Mouse (Mus musculus): ENCODE measurements around the gene Hypm. TPM values are rescaled to one million over a fixed set of nuclear protein-coding genes. Genes with fewer than 3 reads are reported as not detected.

Gene Hypm
- polyA plus RNA-seq (2016; fragmentation: Nextera tagmentation; extraction: Ambion mirVana) = not detected in 2 replicates

- no peaks in the 10 kb centered on the region for H3K9me3 ChIP-seq
- H3K27ac ChIP-seq = no peak within 1 kb of the TSS
- 84% methylated on average over 3 of the region's 3 CpGs for WGBS
- H3K4me3 ChIP-seq = no peak within 1 kb of the TSS
- no peak within 1 kb of the TSS for H3K9ac ChIP-seq
- no peaks in the 10 kb centered on the region for H3K27me3 ChIP-seq (replicated peaks)
- no peak within 1 kb of the TSS for H3K4me2 ChIP-seq (replicated peaks)
- H3K36me3 ChIP-seq = no peaks in the 10 kb centered on the region
- no peak for ATAC-seq (ENCODE audit: low FRiP score, low read depth)
- H3K4me1 ChIP-seq = no peaks in the 10 kb centered on the region
Observed at GRCm38 (mm10) chrX:9846628-9847027, at the start of gene Hypm. TSS of gene Hypm (plus strand) at chrX:9846928.

DNA sequence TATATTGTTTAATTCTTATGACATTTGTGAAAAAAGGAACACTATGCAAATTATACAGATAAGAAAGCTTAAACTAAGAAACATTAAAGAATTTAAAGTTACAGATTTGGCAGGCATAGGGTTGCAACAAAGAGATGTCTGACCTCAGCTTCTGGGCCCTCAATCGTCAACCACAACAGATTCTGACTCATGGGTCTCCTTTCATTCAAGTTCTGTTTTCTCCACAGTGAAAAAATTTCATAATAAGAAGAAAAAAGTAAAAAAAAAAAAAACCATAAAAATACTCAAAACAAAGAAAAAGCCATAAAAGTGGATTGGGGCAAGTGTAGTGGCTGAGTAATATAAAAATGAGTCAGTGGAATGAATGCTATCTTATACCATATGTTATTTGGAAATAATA lies 36.6 kb upstream of the Hypm start:
- no peak for ATAC-seq (ENCODE audit: low FRiP score, low read depth)
- no peaks in the 10 kb centered on the region for H3K4me1 ChIP-seq
- WGBS = 85% methylated on average over 1 of the region's 1 CpGs
- H3K36me3 ChIP-seq = no peaks in the 10 kb centered on the region
- no peaks in the 10 kb centered on the region for H3K27me3 ChIP-seq (replicated peaks)
- H3K4me2 ChIP-seq (replicated peaks) = no peak overlapping the region
- H3K27ac ChIP-seq = no peak overlapping the region
- H3K4me3 ChIP-seq = no peak overlapping the region
- no peak overlapping the region for H3K9ac ChIP-seq
- no peaks in the 10 kb centered on the region for H3K9me3 ChIP-seq

- Histone ChIP-seq H3K4me3 (no peak overlapping the region), H3K27ac (no peak overlapping the region), H3K4me2 (replicated peaks) (no peak overlapping the region), H3K9me3 (no peaks in the 10 kb centered on the region), H3K4me1 (no peaks in the 10 kb centered on the region), H3K36me3 (no peaks in the 10 kb centered on the region), H3K27me3 (replicated peaks) (no peaks in the 10 kb centered on the region), H3K9ac (no peak overlapping the region)
- no peak for ATAC-seq (ENCODE audit: low FRiP score, low read depth)
Observed at GRCm38 (mm10) chrX:9812469-9812868, 34.3 kb upstream of the Hypm start.

GRCm38 (mm10) chrX:9834779-9835178 lies 11.9 kb upstream of the Hypm start:
- Histone ChIP-seq H3K27me3 (replicated peaks) (no peaks in the 10 kb centered on the region), H3K9ac (no peak overlapping the region), H3K4me2 (replicated peaks) (no peak overlapping the region), H3K9me3 (no peaks in the 10 kb centered on the region), H3K27ac (no peak overlapping the region), H3K4me3 (no peak overlapping the region), H3K4me1 (no peaks in the 10 kb centered on the region), H3K36me3 (no peaks in the 10 kb centered on the region)
- 62% methylated on average over 2 of the region's 2 CpGs for WGBS
- ATAC-seq (ENCODE audit: low FRiP score, low read depth) = no peak

DNA sequence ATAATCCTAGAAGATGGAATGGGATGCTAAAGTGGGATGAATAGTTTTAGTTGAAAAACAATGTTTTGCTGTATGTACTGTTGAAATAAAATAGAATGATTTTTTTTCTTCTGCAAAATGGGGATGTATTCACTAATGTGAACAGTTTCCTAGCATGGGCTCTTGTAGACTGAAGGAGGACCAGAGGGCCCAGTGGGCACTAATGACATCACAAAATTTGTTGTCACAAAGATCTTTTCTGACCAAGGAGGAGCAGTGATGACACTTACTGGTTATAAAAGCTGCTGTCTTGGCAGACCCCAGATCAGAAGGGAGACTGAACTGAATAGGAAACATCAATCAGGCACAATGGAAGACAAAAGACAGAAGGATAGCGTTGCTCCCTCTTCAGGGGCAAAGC lies 2.7 kb downstream of the Hypm start, which contains the start of gene H2al3:
Gene H2al3 (plus strand): TSS at position 301 of the 400 bp plus-strand sequence.
- Histone ChIP-seq H3K9ac (no peak within 1 kb of the TSS), H3K9me3 (no peaks in the 10 kb centered on the region), H3K27me3 (replicated peaks) (no peaks in the 10 kb centered on the region), H3K36me3 (no peaks in the 10 kb centered on the region), H3K4me2 (replicated peaks) (no peak within 1 kb of the TSS), H3K4me3 (no peak within 1 kb of the TSS), H3K27ac (no peak within 1 kb of the TSS), H3K4me1 (no peaks in the 10 kb centered on the region)
- WGBS = 30% methylated on average over 1 of the region's 1 CpGs
- ATAC-seq (ENCODE audit: low FRiP score, low read depth) = no peak

- Histone ChIP-seq H3K9ac (no peak overlapping the region), H3K4me2 (replicated peaks) (no peak overlapping the region), H3K27ac (no peak overlapping the region), H3K4me1 (no peaks in the 10 kb centered on the region), H3K27me3 (replicated peaks) (no peaks in the 10 kb centered on the region), H3K9me3 (no peaks in the 10 kb centered on the region), H3K36me3 (no peaks in the 10 kb centered on the region), H3K4me3 (no peak overlapping the region)
- ATAC-seq (ENCODE audit: low FRiP score, low read depth) = no peak
- 90% methylated on average over 2 of the region's 2 CpGs for WGBS
Observed at GRCm38 (mm10) chrX:9861859-9862258, 15.1 kb downstream of the Hypm start.

DNA sequence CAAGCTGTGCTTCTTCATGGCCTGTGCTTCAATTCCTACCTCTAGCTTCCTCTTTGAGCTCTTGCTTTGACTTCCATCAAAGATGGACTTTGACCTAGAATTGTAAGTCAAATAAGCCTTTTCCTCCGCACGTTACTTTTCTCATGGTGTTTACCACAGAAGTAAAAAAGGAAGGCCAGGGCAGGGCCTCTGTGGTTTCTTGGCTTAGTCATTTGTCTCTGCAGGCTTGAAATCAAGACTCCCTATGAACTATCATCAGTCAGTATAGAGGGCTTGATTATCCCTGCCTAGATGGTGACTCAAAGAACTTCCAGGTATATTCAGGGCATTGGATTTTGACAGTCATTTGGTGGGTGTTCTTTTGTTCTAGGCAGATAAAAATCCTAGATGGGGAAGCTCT lies 28.8 kb downstream of the Hypm start:
- H3K27ac ChIP-seq = no peak overlapping the region
- H3K9me3 ChIP-seq = no peaks in the 10 kb centered on the region
- no peaks in the 10 kb centered on the region for H3K27me3 ChIP-seq (replicated peaks)
- no peak for ATAC-seq (ENCODE audit: low FRiP score, low read depth)
- 99% methylated on average over 2 of the region's 2 CpGs for WGBS
- no peak overlapping the region for H3K4me3 ChIP-seq
- no peaks in the 10 kb centered on the region for H3K4me1 ChIP-seq
- no peak overlapping the region for H3K9ac ChIP-seq
- H3K4me2 ChIP-seq (replicated peaks) = no peak overlapping the region
- H3K36me3 ChIP-seq = no peaks in the 10 kb centered on the region

- Histone ChIP-seq H3K4me3 (no peak within 1 kb of the TSS), H3K27me3 (replicated peaks) (no peaks in the 10 kb centered on the region), H3K4me1 (no peaks in the 10 kb centered on the region), H3K36me3 (no peaks in the 10 kb centered on the region), H3K9me3 (no peaks in the 10 kb centered on the region), H3K9ac (no peak within 1 kb of the TSS), H3K27ac (no peak within 1 kb of the TSS), H3K4me2 (replicated peaks) (no peak within 1 kb of the TSS)
- WGBS = 75% methylated on average over 2 of the region's 2 CpGs
- no peak for ATAC-seq (ENCODE audit: low FRiP score, low read depth)
Observed at GRCm38 (mm10) chrX:9885322-9885721, 38.6 kb downstream of the Hypm start, which contains the start of gene Sytl5. TSS of gene Sytl5 (plus strand) at chrX:9885622.

Other genes with a start within 250 kb of the Hypm start
- 24.9 and 26.6 TPM in 2 replicates for gene Dynlt3, start 183.9 kb upstream of the Hypm start, polyA plus RNA-seq (2016; fragmentation: Nextera tagmentation; extraction: Ambion mirVana)
- gene H2al3, start 2.8 kb downstream of the Hypm start, polyA plus RNA-seq (2016; fragmentation: Nextera tagmentation; extraction: Ambion mirVana) = not detected in 2 replicates
- 0.22 and 0.34 TPM in 2 replicates for gene Sytl5, start 38.7 kb downstream of the Hypm start, polyA plus RNA-seq (2016; fragmentation: Nextera tagmentation; extraction: Ambion mirVana)

All from neural tube, embryonic 12.5 days (tissue).